Mouse (Mus musculus): Measurements from ENCODE around the gene Rpl32. TPM values are rescaled to one million over a fixed set of nuclear protein-coding genes. Genes with fewer than 3 reads are reported as not detected.

Gene Rpl32
- 100 to 1,000 TPM; 562 to 624 TPM for total RNA-seq (2021)
- long read RNA-seq, experiment 1, transcript Rpl32-201 (4 exons, 517 nt) = major isoform, 124 of 130 reads
- long read RNA-seq, experiment 1, partial matches to known transcripts = 5 of 130 reads
- long read RNA-seq, experiment 1, other reads (novel, unspliced or antisense) = 1 of 130 reads
- long read RNA-seq, experiment 2, transcript Rpl32-201 (4 exons, 517 nt) = major isoform, 148 of 159 reads
- long read RNA-seq, experiment 2, partial matches to known transcripts = 8 of 159 reads
- long read RNA-seq, experiment 2, other reads (novel, unspliced or antisense) = 1 of 159 reads

DNA sequence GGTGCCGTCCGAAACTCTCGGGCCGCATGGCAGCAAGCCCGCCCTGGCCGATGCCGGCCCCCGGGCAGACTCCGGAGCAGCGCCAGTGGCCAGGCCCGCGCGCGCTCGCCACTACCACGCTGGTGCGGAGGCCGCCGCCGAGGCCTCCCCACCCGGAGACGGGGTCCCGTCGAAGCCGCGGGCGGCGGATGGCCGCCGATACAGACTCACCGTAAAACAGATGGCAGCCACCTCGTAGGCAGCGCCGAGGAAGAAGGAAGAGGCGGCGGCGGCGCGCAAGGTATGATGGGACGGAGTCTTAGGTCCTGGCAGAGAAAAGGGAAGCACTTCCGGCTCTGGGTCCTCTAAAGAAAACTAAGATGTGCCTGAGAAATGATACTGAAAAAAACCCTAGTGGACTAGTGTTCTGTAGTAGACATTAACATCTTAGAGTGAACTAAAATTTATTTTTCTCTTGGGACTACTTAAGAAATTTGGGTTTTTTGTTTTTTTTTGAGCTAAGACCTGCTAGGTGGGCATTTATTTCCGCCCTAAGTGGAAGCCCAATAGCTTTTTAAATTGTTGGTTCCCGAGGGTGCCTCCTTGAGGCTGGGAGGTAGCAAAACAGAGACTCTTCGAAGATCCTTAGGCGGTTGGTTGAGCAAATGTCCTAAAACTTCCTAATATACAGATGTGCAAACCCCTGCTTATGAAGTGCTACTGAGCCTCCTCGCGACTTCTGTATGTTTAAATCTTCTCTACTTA lies at the start of gene Rpl32:
Rpl32 (minus strand) TSS at position 260 of the 744 bp plus-strand sequence.
- Histone ChIP-seq H3K4me3 (peak within 1 kb of the TSS; percentile 90), H3K27ac (peak within 1 kb of the TSS; percentile 93)
- TF ChIP-seq CTCF (IDR thresholded peaks at IDR 0.05) = peak; percentile 68
- intact Hi-C loops (cut with DNase I) = loop anchor here (10.0 kb wide), 1 partner anchor 204 kb away; the partner anchor contains the start of gene Mkrn2
- DNase-seq = peak; percentile 90

DNA sequence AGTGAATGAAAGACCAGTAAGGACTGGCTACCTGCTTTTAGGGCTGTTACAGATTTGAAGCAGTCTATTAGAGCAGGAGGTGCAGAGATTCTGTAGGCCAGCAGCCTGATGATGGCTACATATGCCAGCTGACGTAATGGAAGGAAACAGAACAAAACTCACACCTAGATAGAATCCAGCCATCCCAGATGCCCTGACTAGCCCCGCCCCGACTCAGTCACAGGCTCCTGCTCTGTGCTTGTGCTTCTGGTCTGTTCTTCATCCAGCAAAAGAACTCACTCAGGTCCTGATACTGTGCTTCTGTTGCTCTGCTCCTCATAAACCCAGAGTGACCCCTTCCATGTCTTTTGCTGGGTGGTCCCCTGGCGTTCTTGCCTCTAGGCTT lies 47.8 kb upstream of the Rpl32 start:
- Histone ChIP-seq H3K27ac (peak overlapping the region; percentile 53), H3K4me3 (no peak overlapping the region)

DNA sequence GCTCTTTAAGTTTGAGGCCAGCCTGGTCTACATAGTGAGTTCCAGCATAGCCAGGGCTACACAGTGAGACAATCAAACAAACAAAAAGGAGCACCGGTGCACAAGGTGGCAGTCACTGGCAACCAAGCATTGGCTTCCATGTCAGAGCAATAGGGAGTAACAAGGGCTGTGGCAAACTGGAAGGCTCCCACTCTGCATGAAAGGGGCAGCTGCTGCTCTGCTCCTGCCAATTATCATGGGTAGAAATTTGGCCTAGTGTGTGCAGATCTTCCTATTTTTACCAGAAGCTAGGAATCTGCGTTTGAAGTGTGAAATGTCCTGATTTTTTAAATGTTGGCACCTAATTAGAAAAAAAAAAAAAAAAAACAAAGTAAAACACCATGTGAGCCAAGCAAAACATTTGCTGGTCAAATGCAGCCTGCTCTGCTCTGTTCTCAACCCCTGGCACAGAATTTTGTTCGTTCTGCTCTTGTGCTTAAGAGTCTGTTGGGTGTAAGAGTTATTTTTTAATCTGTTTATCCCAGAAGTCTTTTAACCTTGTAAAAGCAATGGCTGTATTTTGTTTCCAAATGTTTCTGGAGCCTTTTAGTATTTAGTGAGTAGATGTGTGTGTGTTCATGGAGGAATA lies 47.3 kb upstream of the Rpl32 start:
- Histone ChIP-seq H3K4me3 (no peak overlapping the region), H3K27ac (peak overlapping the region; percentile 53)
- no peak for DNase-seq
- no peak for TF ChIP-seq CTCF (IDR thresholded peaks at IDR 0.05)
- intact Hi-C loops (cut with DNase I) = no loop called here

More for the DNA sequence above, 47.8 kb upstream of the Rpl32 start:
- DNase-seq = no peak
- intact Hi-C loops (cut with DNase I) = no loop called here
- no peak for TF ChIP-seq CTCF (IDR thresholded peaks at IDR 0.05)

DNA sequence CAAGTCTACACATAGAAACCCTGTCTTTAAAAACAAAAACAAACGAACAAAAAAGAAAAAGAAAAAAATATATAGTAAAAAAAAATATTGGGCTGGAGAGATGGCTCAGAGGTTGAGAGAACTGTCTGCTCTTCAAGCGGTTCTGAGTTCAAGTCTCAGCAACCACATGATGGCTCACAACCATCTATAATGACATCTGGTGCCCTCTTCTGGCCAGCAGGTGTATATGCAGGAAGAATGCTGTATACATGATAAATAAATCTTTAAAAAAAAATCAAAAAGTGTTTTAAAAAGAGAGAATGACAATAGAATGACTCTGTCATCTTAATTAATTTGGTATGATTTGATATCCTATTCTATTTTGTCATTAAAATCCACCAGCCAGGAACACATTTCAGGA lies 45.9 kb upstream of the Rpl32 start:
- intact Hi-C loops (cut with DNase I) = no loop called here

GRCm38 (mm10) chr6:115853985-115854384 lies 45.4 kb upstream of the Rpl32 start:
- DNase-seq = no peak
- intact Hi-C loops (cut with DNase I) = no loop called here

More for the DNA sequence above, 45.9 kb upstream of the Rpl32 start:
- TF ChIP-seq CTCF (IDR thresholded peaks at IDR 0.05) = peak; percentile 58
- no peak for DNase-seq
- Histone ChIP-seq H3K27ac (no peak overlapping the region), H3K4me3 (no peak overlapping the region)

GRCm38 (mm10) chr6:115853091-115853813 lies 44.7 kb upstream of the Rpl32 start, which contains the start of the genes Mbd4 and Ift122:
Mbd4 (minus strand) TSS chr6:115853371.
Ift122 (plus strand) TSS chr6:115853470.
- Histone ChIP-seq H3K4me3 (peak within 1 kb of the TSS; percentile 90), H3K27ac (peak within 1 kb of the TSS; percentile 84)
- TF ChIP-seq CTCF (IDR thresholded peaks at IDR 0.05) = peak; percentile 48
- peak; percentile 99 for DNase-seq
- intact Hi-C loops (cut with DNase I) = no loop called here

More at GRCm38 (mm10) chr6:115853985-115854384, 45.4 kb upstream of the Rpl32 start:
- peak overlapping the region; percentile 90 for H3K4me3 ChIP-seq
- no peak for TF ChIP-seq CTCF (IDR thresholded peaks at IDR 0.05)
- peak overlapping the region; percentile 84 for H3K27ac ChIP-seq

- no peak for DNase-seq
- Histone ChIP-seq H3K4me3 (peak overlapping the region; percentile 90), H3K27ac (peak overlapping the region; percentile 84)
- intact Hi-C loops (cut with DNase I) = no loop called here
- no peak for TF ChIP-seq CTCF (IDR thresholded peaks at IDR 0.05)
Measured at GRCm38 (mm10) chr6:115852446-115853090, 44.0 kb upstream of the Rpl32 start.

DNA sequence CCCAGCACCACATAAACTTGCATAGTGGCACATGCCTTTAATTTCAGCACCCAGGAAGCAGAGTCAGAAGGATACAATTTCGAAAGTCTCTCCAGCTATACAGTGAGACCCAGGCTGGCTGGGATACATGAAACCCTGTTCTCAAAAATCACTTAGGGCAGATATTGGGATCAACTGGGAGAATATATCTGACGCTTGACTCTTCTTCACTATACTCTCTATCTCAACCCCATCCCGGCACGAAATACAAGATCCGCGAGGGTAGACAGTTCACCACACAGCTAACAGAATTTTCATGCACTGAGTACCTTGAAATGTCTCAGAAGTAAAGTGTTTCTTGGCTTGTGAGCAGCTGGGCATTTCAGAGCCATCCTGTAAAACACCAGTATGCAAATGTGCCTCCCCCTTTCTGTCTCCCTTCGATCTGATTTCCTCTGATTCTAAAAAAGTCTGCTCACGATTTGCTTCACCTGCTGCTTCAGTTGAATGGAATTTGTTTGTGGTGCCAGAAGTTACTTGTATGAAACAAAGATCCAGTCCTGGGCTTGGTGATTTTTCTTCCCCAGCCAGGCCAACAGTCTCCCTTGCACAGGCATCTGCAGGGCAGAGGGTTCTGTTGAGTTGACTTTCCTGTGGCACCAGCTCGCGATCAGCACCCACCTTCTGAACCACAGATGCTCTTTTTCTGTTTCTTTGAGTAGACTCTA lies 40.2 kb upstream of the Rpl32 start:
- intact Hi-C loops (cut with DNase I) = loop anchor here (5.0 kb wide), 1 partner anchor 289 kb away; no protein-coding TSS in a partner anchor
- no peak overlapping the region; the same call in 1 of the 2 replicates for H3K4me3 ChIP-seq
- no peak for DNase-seq
- TF ChIP-seq CTCF (IDR thresholded peaks at IDR 0.05) = no peak
- H3K27ac ChIP-seq = peak overlapping the region; percentile 21

- peak overlapping the region; percentile 41; the same call in 1 of the 2 replicates for H3K27ac ChIP-seq
- TF ChIP-seq CTCF (IDR thresholded peaks at IDR 0.05) = peak; percentile 75
- no peak overlapping the region for H3K4me3 ChIP-seq
- DNase-seq = peak; percentile 68
- intact Hi-C loops (cut with DNase I) = loop anchor here (2.0 to 5.0 kb wide), 2 partner anchors 162 to 290 kb away; no protein-coding TSS in a partner anchor
Measured at GRCm38 (mm10) chr6:115846640-115847411, 38.3 kb upstream of the Rpl32 start.

GRCm38 (mm10) chr6:115845006-115845405 lies 36.5 kb upstream of the Rpl32 start:
- no peak for DNase-seq
- Histone ChIP-seq H3K27ac (no peak overlapping the region), H3K4me3 (no peak overlapping the region)
- intact Hi-C loops (cut with DNase I) = loop anchor here (5.0 kb wide), 1 partner anchor 292 kb away; no protein-coding TSS in a partner anchor
- TF ChIP-seq CTCF (IDR thresholded peaks at IDR 0.05) = no peak

Measured in gastrocnemius, adult 2 months (tissue).